Mouse (Mus musculus): Measurements from ENCODE around the gene Abhd16a.

DNA sequence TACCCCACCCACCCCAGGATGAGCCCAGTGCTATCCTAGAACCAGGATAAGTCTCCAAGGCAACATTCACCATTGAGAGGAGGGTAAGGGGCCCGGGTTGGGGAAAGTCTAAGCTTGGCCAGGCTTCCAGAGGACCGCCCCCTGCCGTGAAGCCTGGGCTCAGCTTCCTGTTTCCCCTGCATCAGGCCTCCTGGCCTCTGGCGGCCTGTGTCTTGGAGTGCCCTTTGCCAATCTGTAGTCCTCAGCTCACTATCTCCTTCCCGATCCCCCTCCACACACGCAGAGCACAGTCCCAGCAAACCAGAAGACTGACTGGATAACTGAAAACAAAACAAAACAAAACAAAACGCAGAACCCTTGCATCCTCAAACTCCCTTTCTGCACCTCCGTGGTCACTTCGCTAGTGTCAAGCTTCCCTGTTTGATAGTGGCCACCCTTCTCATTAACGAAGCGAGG lies 39.5 kb upstream of the Abhd16a start, which contains the start of gene Clic1:
- no peak for TF ChIP-seq GATA1 (IDR thresholded peaks at IDR 0.05; ENCODE audit: borderline replicate concordance, low read length)
- TF ChIP-seq FLI1 (IDR thresholded peaks at IDR 0.05; ENCODE audit: low read length) = no peak
